Mouse (Mus musculus): ENCODE results near the gene Rnf103. TPM values are rescaled to one million over a fixed set of nuclear protein-coding genes. Genes with fewer than 3 reads are reported as not detected.

The Rnf103 gene
- polyA plus RNA-seq (2012; rRNA removed): 21.1 and 22.3 TPM in 2 replicates

GRCm38 (mm10) chr6:71493675-71494340, at the start of gene Rnf103:
Gene Rnf103 (plus strand): TSS chr6:71493894.

DNA sequence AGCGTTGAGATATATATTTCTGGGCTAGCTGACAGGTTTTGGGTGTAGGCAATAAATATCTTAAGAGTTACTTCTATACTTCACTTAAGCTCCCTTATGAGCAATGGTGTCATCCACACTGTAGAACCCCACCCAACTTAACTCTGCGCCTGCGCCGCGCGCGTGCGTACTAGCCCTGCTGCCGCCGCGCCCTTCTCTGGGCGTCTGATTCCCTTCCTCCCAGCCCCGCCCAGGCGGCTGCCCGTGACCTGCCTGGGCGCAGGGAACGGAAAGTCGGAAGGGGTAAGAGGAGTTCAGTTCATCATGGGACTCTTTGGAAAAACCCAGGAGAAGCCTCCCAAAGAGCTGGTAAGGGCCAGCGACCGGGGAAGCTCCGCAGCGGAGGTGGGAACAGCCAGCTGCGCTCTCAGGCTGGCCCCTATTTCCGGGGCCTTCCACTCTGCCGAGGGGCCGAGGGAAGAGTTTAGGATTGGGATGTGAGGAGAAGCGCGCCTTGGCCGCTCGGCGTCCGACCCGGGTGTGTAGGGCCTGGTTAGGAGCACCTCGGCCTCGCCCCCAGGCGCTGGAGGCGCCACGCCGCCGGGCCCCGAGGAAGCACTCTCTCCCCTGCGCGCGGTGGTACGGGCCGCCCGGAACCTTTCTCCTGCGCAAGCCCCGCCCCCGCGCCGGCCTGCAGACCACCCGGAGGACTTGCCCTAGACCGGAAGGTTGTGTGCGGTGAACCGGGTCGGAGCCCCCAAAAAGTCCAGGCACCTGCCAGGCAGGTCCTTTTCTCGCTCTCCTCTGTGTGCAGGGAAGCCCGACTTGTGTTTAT, 50.2 kb downstream of the Rnf103 start, which contains the start of gene Chmp3:
Gene Chmp3 (plus strand): TSS at position 112 of the 814 bp plus-strand sequence.

Other genes starting within 250 kb of the Rnf103 start
- 12.1 and 12.3 TPM in 2 replicates for gene Krcc1, start 222.2 kb upstream of the Rnf103 start, polyA plus RNA-seq (2012; rRNA removed)
- 0.45 and 4.3 TPM in 2 replicates for gene Smyd1, start 171.7 kb upstream of the Rnf103 start, polyA plus RNA-seq (2012; rRNA removed)
- not detected in 2 replicates for gene Cd8b1, start 171.1 kb upstream of the Rnf103 start, polyA plus RNA-seq (2012; rRNA removed)
- not detected in 2 replicates for gene Cd8a, start 120.5 kb upstream of the Rnf103 start, polyA plus RNA-seq (2012; rRNA removed)
- 30.3 and 31.3 TPM in 2 replicates for gene Rmnd5a, start 53.3 kb upstream of the Rnf103 start, polyA plus RNA-seq (2012; rRNA removed)
- gene Chmp3, start 49.9 kb downstream of the Rnf103 start, polyA plus RNA-seq (2012; rRNA removed): 55.0 and 55.8 TPM in 2 replicates
- gene Kdm3a, start 139.1 kb downstream of the Rnf103 start, polyA plus RNA-seq (2012; rRNA removed): 59.3 and 73.8 TPM in 2 replicates
- 159 and 160 TPM in 2 replicates for gene Reep1, start 213.7 kb downstream of the Rnf103 start, polyA plus RNA-seq (2012; rRNA removed)